Mouse (Mus musculus) liver, embryonic 11.5 days (tissue): ENCODE measurements around the gene Ngdn. TPM values are rescaled to one million over a fixed set of nuclear protein-coding genes. Genes with fewer than 3 reads are reported as not detected.
A peak's percentile ranks its signal among the peaks of the same experiment; 100 is the strongest.
"Not testable (repeated sequence)": the region's sequence is repeated elsewhere in the genome, so short reads cannot be mapped to it uniquely, and the experiment has no call there.

Experiments used
- ATAC-seq: fragments of 200-750 bp; cut with Nextera tagmentation; replicated peaks from 2 replicates; pipeline ENCODE4 v1.8.0; 2017; ENCODE audit warnings: moderate number of reproducible peaks, mild to moderate bottlenecking, moderate TSS enrichment, moderate library complexity; ENCODE audit not compliant: low FRiP score
- DNase-seq: peaks from one replicate; pipeline ENCODE4 v3.0.0-alpha.2; 2017; ENCODE audit warnings: low spot score
- H3K27ac ChIP-seq: fragments of 300-500 bp; sonication (generic); 2 replicates; pipeline ENCODE4 v1.5.1; 2014; ENCODE audit warnings: mild to moderate bottlenecking, low read depth, low read length, control low read depth
- H3K27me3 ChIP-seq: fragments of 300-500 bp; sonication (generic); replicated peaks from 2 replicates; pipeline ENCODE4 v1.6.1; 2014; ENCODE audit warnings: low read length, mixed read lengths; ENCODE audit not compliant: control insufficient read depth, insufficient read depth
- H3K36me3 ChIP-seq: fragments of 300-500 bp; sonication (generic); 2 replicates; pipeline ENCODE4 v1.6.1; 2014; ENCODE audit warnings: mild to moderate bottlenecking, low read length, moderate library complexity, mixed read lengths; ENCODE audit not compliant: control insufficient read depth, insufficient read depth
- H3K4me1 ChIP-seq: fragments of 300-500 bp; sonication (generic); replicated peaks from 2 replicates; pipeline ENCODE4 v1.6.1; 2014; ENCODE audit warnings: low read length, mixed read lengths; ENCODE audit not compliant: control insufficient read depth, insufficient read depth
- H3K4me2 ChIP-seq: fragments of 300-500 bp; sonication (generic); 2 replicates; pipeline ENCODE4 v1.6.1; 2014; ENCODE audit warnings: mild to moderate bottlenecking, control low read depth, moderate library complexity
- H3K4me3 ChIP-seq: fragments of 300-500 bp; sonication (generic); 2 replicates; pipeline ENCODE4 v1.5.1; 2014; ENCODE audit warnings: low read depth, low read length, control low read depth
- H3K9ac ChIP-seq: fragments of 300-500 bp; sonication (generic); 2 replicates; pipeline ENCODE4 v1.6.1; 2014; ENCODE audit warnings: low read depth, low read length, control low read depth
- H3K9me3 ChIP-seq: fragments of 300-500 bp; sonication (generic); 2 replicates; pipeline ENCODE4 v1.6.1; 2016; ENCODE audit warnings: low read length, inconsistent platforms, mixed read lengths; ENCODE audit not compliant: control insufficient read depth
- WGBS: fragments of 180-500 bp; shearing (Covaris S2); extraction: QIAGEN DNeasy Blood & Tissue Kit; methylation state at CpG from one replicate; pipeline ENCODE4 v1.1.7; 2014; 5-methylcytosine and 5-hydroxymethylcytosine counted together
- polyA plus RNA-seq: library from polyadenylated mRNA; unstranded; fragments of >200 nt; fragmentation: Nextera tagmentation; extraction: Ambion mirVana; gene quantifications from 2 replicates; pipeline ENCODE4 v1.2.1, GENCODE M21; 2014

Gene Ngdn
- polyA plus RNA-seq, 1 experiment from 2014 or later: 95.6 TPM

- H3K27ac ChIP-seq: no peak overlapping the region
- no peaks in the 10 kb centered on the region; the same call in 1 of the 2 replicates for H3K4me1 ChIP-seq
- no peaks in the 10 kb centered on the region; the same call in none of the 2 replicates for H3K27me3 ChIP-seq
- H3K4me2 ChIP-seq: no peak overlapping the region
- 56% methylated on average over 14 of the region's 14 CpGs for WGBS
- ATAC-seq (no peak), DNase-seq (no peak)
- H3K9ac ChIP-seq: no peak overlapping the region
- no peak overlapping the region for H3K4me3 ChIP-seq
- no peaks in the 10 kb centered on the region for H3K9me3 ChIP-seq
- no peaks in the 10 kb centered on the region for H3K36me3 ChIP-seq
Observed at GRCm38 (mm10) chr14:54995457-54996138, 19.7 kb upstream of the Ngdn start.

GRCm38 (mm10) chr14:54996793-54997192 is 18.5 kb upstream of the Ngdn start:
- DNase-seq (no peak), ATAC-seq (no peak)
- Histone ChIP-seq H3K27ac (no peak overlapping the region), H3K9me3 (no peaks in the 10 kb centered on the region), H3K36me3 (no peaks in the 10 kb centered on the region), H3K4me3 (no peak overlapping the region), H3K27me3 (no peaks in the 10 kb centered on the region; the same call in none of the 2 replicates), H3K9ac (no peak overlapping the region), H3K4me2 (no peak overlapping the region), H3K4me1 (no peaks in the 10 kb centered on the region; the same call in 1 of the 2 replicates)
- 69% methylated on average over 9 of the region's 9 CpGs for WGBS

GRCm38 (mm10) chr14:54997297-54997696 is 18.0 kb upstream of the Ngdn start:
- no peaks in the 10 kb centered on the region for H3K9me3 ChIP-seq
- no peak overlapping the region for H3K4me3 ChIP-seq
- H3K4me1 ChIP-seq: no peaks in the 10 kb centered on the region; the same call in 1 of the 2 replicates
- 64% methylated on average over 4 of the region's 4 CpGs for WGBS
- H3K4me2 ChIP-seq: no peak overlapping the region
- ATAC-seq (no peak), DNase-seq (no peak)
- H3K27me3 ChIP-seq: no peaks in the 10 kb centered on the region; the same call in none of the 2 replicates
- H3K27ac ChIP-seq: no peak overlapping the region
- no peak overlapping the region for H3K9ac ChIP-seq
- no peaks in the 10 kb centered on the region for H3K36me3 ChIP-seq

- H3K9ac ChIP-seq: no peak overlapping the region
- DNase-seq (no peak), ATAC-seq (no peak)
- H3K4me3 ChIP-seq: no peak overlapping the region
- H3K27me3 ChIP-seq: no peaks in the 10 kb centered on the region; the same call in none of the 2 replicates
- no peak overlapping the region for H3K4me2 ChIP-seq
- peaks cover 4% of the 10 kb centered on the region for H3K4me1 ChIP-seq
- no peaks in the 10 kb centered on the region for H3K9me3 ChIP-seq
- no peak overlapping the region for H3K27ac ChIP-seq
- H3K36me3 ChIP-seq: no peaks in the 10 kb centered on the region
Observed at GRCm38 (mm10) chr14:54998680-54999079, 16.6 kb upstream of the Ngdn start.

- ATAC-seq, H3K27ac ChIP-seq, H3K4me3 ChIP-seq, DNase-seq, H3K9ac ChIP-seq, H3K9me3 ChIP-seq, H3K4me2 ChIP-seq, H3K27me3 ChIP-seq, H3K36me3 ChIP-seq: not testable (repeated sequence)
- 81% methylated on average over 5 of the region's 5 CpGs for WGBS
- peaks cover 13% of the 10 kb centered on the region for H3K4me1 ChIP-seq
Observed at GRCm38 (mm10) chr14:54999868-55000267, 15.4 kb upstream of the Ngdn start.

GRCm38 (mm10) chr14:55000814-55001213 is 14.4 kb upstream of the Ngdn start:
- Histone ChIP-seq H3K9ac (no peak overlapping the region), H3K27ac (no peak overlapping the region), H3K4me2 (no peak overlapping the region), H3K9me3 (no peaks in the 10 kb centered on the region), H3K27me3 (no peaks in the 10 kb centered on the region; the same call in 1 of the 2 replicates), H3K4me3 (no peak overlapping the region), H3K4me1 (peaks cover 13% of the 10 kb centered on the region), H3K36me3 (no peaks in the 10 kb centered on the region)
- DNase-seq (no peak), ATAC-seq (no peak)
- WGBS: 81% methylated on average over 6 of the region's 6 CpGs

- Histone ChIP-seq H3K27ac (no peak overlapping the region), H3K27me3 (no peaks in the 10 kb centered on the region; the same call in 1 of the 2 replicates), H3K4me3 (no peak overlapping the region), H3K9me3 (no peaks in the 10 kb centered on the region), H3K36me3 (no peaks in the 10 kb centered on the region), H3K9ac (no peak overlapping the region), H3K4me2 (no peak overlapping the region), H3K4me1 (peaks cover 13% of the 10 kb centered on the region)
- ATAC-seq: no peak
- WGBS: 95% methylated on average over 2 of the region's 2 CpGs
- DNase-seq: no peak
Observed at GRCm38 (mm10) chr14:55001446-55001845, 13.8 kb upstream of the Ngdn start.

GRCm38 (mm10) chr14:55001938-55002686 is 13.1 kb upstream of the Ngdn start:
- 32% methylated on average over 12 of the region's 12 CpGs for WGBS

More at GRCm38 (mm10) chr14:55001938-55002686, 13.1 kb upstream of the Ngdn start:
- Histone ChIP-seq H3K4me2 (no peak overlapping the region), H3K9me3 (no peaks in the 10 kb centered on the region), H3K4me3 (no peak overlapping the region), H3K27me3 (no peaks in the 10 kb centered on the region; the same call in 1 of the 2 replicates), H3K4me1 (peaks cover 13% of the 10 kb centered on the region), H3K27ac (peak overlapping the region; percentile 3; the same call in 1 of the 2 replicates), H3K9ac (no peak overlapping the region), H3K36me3 (no peaks in the 10 kb centered on the region)
- DNase-seq: no peak
- no peak for ATAC-seq
